Mouse (Mus musculus) kidney, embryonic 16.5 days (tissue): Measurements from ENCODE around the gene Fgfr2. TPM values are rescaled to one million over a fixed set of nuclear protein-coding genes. Genes with fewer than 3 reads are reported as not detected.

ENCODE experiments used
- ATAC-seq: fragments of 200-750 bp; cut with Nextera tagmentation; 2 replicates; pipeline ENCODE4 v1.8.0; 2017; ENCODE audit warnings: moderate TSS enrichment; ENCODE audit not compliant: low FRiP score, low TSS enrichment
- H3K27ac ChIP-seq: fragments of 300-500 bp; sonication (generic); 2 replicates; pipeline ENCODE4 v1.5.1; 2014; ENCODE audit warnings: low read length
- H3K27me3 ChIP-seq: fragments of 300-500 bp; sonication (generic); 2 replicates; pipeline ENCODE4 v1.6.1; 2014; ENCODE audit warnings: low read length, control low read depth, mixed read lengths; ENCODE audit not compliant: insufficient read depth
- H3K36me3 ChIP-seq: fragments of 300-500 bp; sonication (generic); 2 replicates; pipeline ENCODE4 v1.6.1; 2014; ENCODE audit warnings: low read length, control low read depth, mixed read lengths; ENCODE audit not compliant: insufficient read depth
- H3K4me1 ChIP-seq: fragments of 300-500 bp; sonication (generic); 2 replicates; pipeline ENCODE4 v1.6.1; 2014; ENCODE audit warnings: low read length, control low read depth, mixed read lengths; ENCODE audit not compliant: insufficient read depth
- H3K4me2 ChIP-seq: fragments of 300-500 bp; sonication (generic); replicated peaks from 2 replicates; pipeline ENCODE4 v1.6.1; 2014; ENCODE audit warnings: low read depth, low read length
- H3K4me3 ChIP-seq: fragments of 300-500 bp; sonication (generic); 2 replicates; pipeline ENCODE4 v1.5.1; 2014; ENCODE audit warnings: mild to moderate bottlenecking, low read length
- H3K9ac ChIP-seq: fragments of 300-500 bp; sonication (generic); replicated peaks from 2 replicates; pipeline ENCODE4 v1.6.1; 2014; ENCODE audit warnings: low read length
- H3K9me3 ChIP-seq: fragments of 300-500 bp; sonication (generic); 2 replicates; pipeline ENCODE4 v1.6.1; 2016; ENCODE audit warnings: low read length, control low read depth
- WGBS: fragments of 180-500 bp; shearing (Covaris S2); extraction: QIAGEN DNeasy Blood & Tissue Kit; methylation state at CpG from one replicate; pipeline ENCODE4 v1.1.7; 2014; 5-methylcytosine and 5-hydroxymethylcytosine counted together
- polyA plus RNA-seq: library from polyadenylated mRNA; unstranded; fragments of >200 nt; fragmentation: Nextera tagmentation; extraction: Ambion mirVana; gene quantifications from 2 replicates; pipeline ENCODE4 v1.2.1, GENCODE M21; 2015

Gene Fgfr2
- polyA plus RNA-seq, 1 experiment from 2014 or later: 118 TPM

GRCm38 (mm10) chr7:130727560-130727959, 2395.6 kb downstream of the Fgfr2 start:
- peak; percentile 33; the same call in 1 of the 2 replicates for ATAC-seq
- WGBS: 77% methylated on average over 4 of the region's 4 CpGs
- peak overlapping the region; percentile 72; the same call in 1 of the 2 replicates for H3K27ac ChIP-seq
- peaks cover 28% of the 10 kb centered on the region for H3K36me3 ChIP-seq
- no peak overlapping the region for H3K9ac ChIP-seq
- H3K9me3 ChIP-seq: no peaks in the 10 kb centered on the region
- H3K4me3 ChIP-seq: no peak overlapping the region
- H3K4me1 ChIP-seq: peaks cover 31% of the 10 kb centered on the region
- no peak overlapping the region for H3K4me2 ChIP-seq
- no peaks in the 10 kb centered on the region for H3K27me3 ChIP-seq

- whole genome bisulfite sequencing: 21% methylated on average over 8 of the region's 8 CpGs
- Histone ChIP-seq H3K27me3 (no peaks in the 10 kb centered on the region), H3K27ac (peak overlapping the region; percentile 72; the same call in 1 of the 2 replicates), H3K9ac (no peak overlapping the region), H3K9me3 (no peaks in the 10 kb centered on the region), H3K4me2 (no peak overlapping the region; the same call in 1 of the 2 replicates), H3K4me3 (no peak overlapping the region), H3K4me1 (peaks cover 26% of the 10 kb centered on the region), H3K36me3 (peaks cover 28% of the 10 kb centered on the region)
- ATAC-seq: peak; percentile 39; the same call in 1 of the 2 replicates
These were observed 2396.3 kb downstream of the Fgfr2 start for GRCm38 (mm10) chr7:130726724-130727422.

- H3K27ac ChIP-seq: peak overlapping the region; percentile 6; the same call in 1 of the 2 replicates
- no peak overlapping the region for H3K4me3 ChIP-seq
- no peaks in the 10 kb centered on the region for H3K9me3 ChIP-seq
- H3K9ac ChIP-seq: no peak overlapping the region
- no peak overlapping the region for H3K4me2 ChIP-seq
- 61% methylated on average over 3 of the region's 3 CpGs for WGBS
- H3K4me1 ChIP-seq: peaks cover 30% of the 10 kb centered on the region
- peaks cover 28% of the 10 kb centered on the region for H3K36me3 ChIP-seq
- H3K27me3 ChIP-seq: no peaks in the 10 kb centered on the region
- ATAC-seq: no peak
These were observed 2397.0 kb downstream of the Fgfr2 start for GRCm38 (mm10) chr7:130726185-130726584.

- no peak overlapping the region for H3K4me3 ChIP-seq
- ATAC-seq: peak; percentile 73
- H3K4me2 ChIP-seq: peak overlapping the region; percentile 24; the same call in 1 of the 2 replicates
- no peaks in the 10 kb centered on the region for H3K27me3 ChIP-seq
- peaks cover 30% of the 10 kb centered on the region for H3K4me1 ChIP-seq
- H3K9ac ChIP-seq: no peak overlapping the region; the same call in 1 of the 2 replicates
- H3K27ac ChIP-seq: peak overlapping the region; percentile 88
- no peaks in the 10 kb centered on the region for H3K9me3 ChIP-seq
- H3K36me3 ChIP-seq: peaks cover 14% of the 10 kb centered on the region
- WGBS: 35% methylated on average over 9 of the region's 9 CpGs
These were observed 2402.4 kb downstream of the Fgfr2 start for GRCm38 (mm10) chr7:130720646-130721335.

GRCm38 (mm10) chr7:130719931-130720598, 2403.1 kb downstream of the Fgfr2 start:
- peak overlapping the region; percentile 24 for H3K4me2 ChIP-seq
- 29% methylated on average over 16 of the region's 16 CpGs for WGBS
- no peak overlapping the region for H3K4me3 ChIP-seq
- H3K27ac ChIP-seq: peak overlapping the region; percentile 88
- peaks cover 29% of the 10 kb centered on the region for H3K4me1 ChIP-seq
- H3K27me3 ChIP-seq: no peaks in the 10 kb centered on the region
- H3K36me3 ChIP-seq: peaks cover 9% of the 10 kb centered on the region; the same call in 1 of the 2 replicates
- no peaks in the 10 kb centered on the region for H3K9me3 ChIP-seq
- H3K9ac ChIP-seq: peak overlapping the region; percentile 39
- peak; percentile 50; the same call in 1 of the 2 replicates for ATAC-seq

GRCm38 (mm10) chr7:130716989-130717388, 2406.2 kb downstream of the Fgfr2 start:
- H3K9me3 ChIP-seq: no peaks in the 10 kb centered on the region
- no peak overlapping the region for H3K9ac ChIP-seq
- WGBS: 86% methylated on average over 6 of the region's 6 CpGs
- H3K27ac ChIP-seq: no peak overlapping the region
- peaks cover 9% of the 10 kb centered on the region; the same call in 1 of the 2 replicates for H3K36me3 ChIP-seq
- no peaks in the 10 kb centered on the region for H3K27me3 ChIP-seq
- peaks cover 29% of the 10 kb centered on the region for H3K4me1 ChIP-seq
- H3K4me2 ChIP-seq: no peak overlapping the region
- no peak for ATAC-seq
- no peak overlapping the region for H3K4me3 ChIP-seq

- Histone ChIP-seq H3K9me3 (no peaks in the 10 kb centered on the region), H3K4me2 (no peak overlapping the region), H3K27ac (no peak overlapping the region), H3K4me1 (peaks cover 26% of the 10 kb centered on the region), H3K27me3 (no peaks in the 10 kb centered on the region), H3K4me3 (no peak overlapping the region), H3K9ac (no peak overlapping the region), H3K36me3 (peaks cover 9% of the 10 kb centered on the region; the same call in 1 of the 2 replicates)
- WGBS: 83% methylated on average over 4 of the region's 4 CpGs
- no peak for ATAC-seq
These were observed 2406.8 kb downstream of the Fgfr2 start for GRCm38 (mm10) chr7:130716341-130716740.

GRCm38 (mm10) chr7:130715467-130715866, 2407.7 kb downstream of the Fgfr2 start:
- peaks cover 17% of the 10 kb centered on the region for H3K4me1 ChIP-seq
- no peaks in the 10 kb centered on the region for H3K27me3 ChIP-seq
- H3K9ac ChIP-seq: no peak overlapping the region
- no peak overlapping the region for H3K27ac ChIP-seq
- H3K9me3 ChIP-seq: no peaks in the 10 kb centered on the region
- ATAC-seq: no peak
- 95% methylated on average over 3 of the region's 3 CpGs for WGBS
- H3K4me3 ChIP-seq: no peak overlapping the region
- H3K4me2 ChIP-seq: no peak overlapping the region
- H3K36me3 ChIP-seq: peaks cover 9% of the 10 kb centered on the region; the same call in 1 of the 2 replicates

- no peak for ATAC-seq
- peaks cover 9% of the 10 kb centered on the region; the same call in 1 of the 2 replicates for H3K36me3 ChIP-seq
- no peaks in the 10 kb centered on the region for H3K27me3 ChIP-seq
- H3K27ac ChIP-seq: no peak overlapping the region
- peaks cover 19% of the 10 kb centered on the region for H3K4me1 ChIP-seq
- no peaks in the 10 kb centered on the region for H3K9me3 ChIP-seq
- no peak overlapping the region for H3K4me2 ChIP-seq
- H3K9ac ChIP-seq: no peak overlapping the region
- WGBS: 72% methylated on average over 6 of the region's 6 CpGs
- H3K4me3 ChIP-seq: no peak overlapping the region
These were observed 2409.8 kb downstream of the Fgfr2 start for GRCm38 (mm10) chr7:130713319-130713718.
